ENCODE assay signal across 8 mouse cellular contexts in the genomic region with DNA sequence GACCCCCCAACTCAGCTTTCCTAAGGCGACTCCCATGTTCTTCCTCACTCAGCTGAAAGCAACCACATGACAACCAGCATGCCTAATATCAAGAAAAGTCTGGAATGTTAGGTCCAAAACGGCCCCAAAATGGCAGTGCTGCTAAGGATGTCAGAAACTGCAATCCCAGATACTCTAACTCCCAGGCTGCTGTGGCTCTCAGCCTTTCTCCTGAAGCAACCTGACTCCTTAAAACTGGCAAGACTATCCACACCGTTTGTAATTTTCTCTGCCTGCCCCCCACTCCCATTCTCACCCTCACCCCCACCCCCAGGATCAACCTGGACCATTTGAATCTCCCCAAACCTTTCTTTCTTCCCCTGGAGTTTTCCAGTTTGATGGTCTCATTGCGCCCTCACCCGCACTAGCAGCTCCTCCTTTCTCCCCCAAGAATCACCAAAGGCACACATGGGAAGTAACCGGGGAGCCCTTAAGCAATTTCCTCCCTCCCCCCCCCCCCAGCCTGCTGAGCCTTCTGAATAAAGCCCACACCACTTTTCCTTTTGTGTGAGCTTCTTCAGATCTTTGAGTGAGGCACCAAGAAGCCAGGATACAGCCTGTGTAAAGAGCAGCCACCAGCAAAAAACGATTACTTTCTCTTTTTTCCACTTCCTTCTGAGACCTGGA.
A peak's percentile ranks its signal among the peaks of the same experiment; 100 is the strongest.
DNase-seq lines count a peak whose midpoint lies in the region; ATAC-seq and TF ChIP-seq lines count a peak whose summit lies in the region.

No protein-coding gene starts in this region.

- H3K36me3 ChIP-seq in intestine, embryonic 14.5 days (ENCODE audit: control insufficient read depth, insufficient read depth, low read length) = no peaks in the 10 kb centered on the region
- H3K36me3 ChIP-seq in intestine, embryonic 15.5 days = no peaks in the 10 kb centered on the region
- H3K36me3 ChIP-seq in forebrain, embryonic 13.5 days (ENCODE audit: poor library complexity, severe bottlenecking) = no peaks in the 10 kb centered on the region
- no peaks in the 10 kb centered on the region for H3K36me3 ChIP-seq in midbrain, embryonic 10.5 days

- no peak overlapping the region for H3K4me3 ChIP-seq in intestine, embryonic 14.5 days (ENCODE audit: low read depth, low read length)
- no peak overlapping the region for H3K4me3 ChIP-seq in intestine, embryonic 15.5 days (replicated peaks)
- 0 out of 2 replicates have a peak overlapping the region, but pooled peaks have one; percentile 16 for H3K4me3 ChIP-seq in forebrain, embryonic 13.5 days
- peak overlapping the region; percentile 42 for H3K4me3 ChIP-seq in midbrain, embryonic 10.5 days

- no peaks in the 10 kb centered on the region for H3K9me3 ChIP-seq in intestine, embryonic 14.5 days (ENCODE audit: control insufficient read depth, low read length)
- no peaks in the 10 kb centered on the region for H3K9me3 ChIP-seq in intestine, embryonic 15.5 days
- 0 out of 2 replicates have a peak, but pooled peaks cover 4% of the 10 kb centered on the region for H3K9me3 ChIP-seq in forebrain, embryonic 13.5 days (replicated peaks)
- no peaks in the 10 kb centered on the region; the same call in 1 of the 2 replicates for H3K9me3 ChIP-seq in midbrain, embryonic 10.5 days (replicated peaks)

- H3K4me2 ChIP-seq in intestine, embryonic 14.5 days (ENCODE audit: low read length) = peak overlapping the region; percentile 9; the same call in 1 of the 2 replicates
- H3K4me2 ChIP-seq in intestine, embryonic 15.5 days (replicated peaks) = no peak overlapping the region
- H3K4me2 ChIP-seq in forebrain, embryonic 13.5 days = peak overlapping the region; percentile 55

- no peak for ATAC-seq in intestine, embryonic 14.5 days (replicated peaks; ENCODE audit: low FRiP score, low TSS enrichment, low read depth)
- no peak for ATAC-seq in intestine, embryonic 15.5 days
- ATAC-seq in forebrain, embryonic 13.5 days = peak; percentile 51; the same call in 1 of the 2 replicates

- WGBS in intestine, embryonic 14.5 days = 31% methylated on average over 7 of the region's 7 CpGs
- WGBS in intestine, embryonic 15.5 days = 36% methylated on average over 7 of the region's 7 CpGs
- 2% methylated on average over 7 of the region's 7 CpGs for WGBS in forebrain, embryonic 13.5 days
- WGBS in midbrain, embryonic 10.5 days = 9% methylated on average over 7 of the region's 7 CpGs

- TF ChIP-seq POLR2A in brain, embryonic 14.5 days (IDR thresholded peaks at IDR 0.05; ENCODE audit: borderline replicate concordance, extremely low read depth, insufficient read depth, insufficient read length, poor library complexity, severe bottlenecking) = no peak

- H3K27ac ChIP-seq in intestine, embryonic 14.5 days (ENCODE audit: low read depth) = no peak overlapping the region
- no peak overlapping the region for H3K27ac ChIP-seq in intestine, embryonic 15.5 days
- peak overlapping the region; percentile 41 for H3K27ac ChIP-seq in forebrain, embryonic 13.5 days
- peak overlapping the region; percentile 84 for H3K27ac ChIP-seq in midbrain, embryonic 10.5 days (replicated peaks)

- no peak overlapping the region for H3K9ac ChIP-seq in intestine, embryonic 14.5 days (ENCODE audit: low read length)
- H3K9ac ChIP-seq in intestine, embryonic 15.5 days = no peak overlapping the region
- H3K9ac ChIP-seq in forebrain, embryonic 13.5 days = no peak overlapping the region

- no peaks in the 10 kb centered on the region for H3K4me1 ChIP-seq in intestine, embryonic 14.5 days (replicated peaks; ENCODE audit: control insufficient read depth, insufficient read depth, low read length)
- no peaks in the 10 kb centered on the region for H3K4me1 ChIP-seq in intestine, embryonic 15.5 days (replicated peaks)
- peaks cover 18% of the 10 kb centered on the region for H3K4me1 ChIP-seq in forebrain, embryonic 13.5 days
- peaks cover 39% of the 10 kb centered on the region for H3K4me1 ChIP-seq in midbrain, embryonic 10.5 days

- no peak for TF ChIP-seq CTCF in brain, embryonic 14.5 days (IDR thresholded peaks at IDR 0.05; ENCODE audit: borderline replicate concordance, extremely low read depth, insufficient read depth, insufficient read length)

- intact Hi-C loops in left cerebral cortex, postnatal 36 days (cut with DNase I) = loop anchor here (2.0 kb wide), 1 partner anchor 128 kb away; no protein-coding TSS in a partner anchor

- peak; percentile 44 for DNase-seq in intestine, embryonic 14.5 days (ENCODE audit: low spot score)
- peak; percentile 52 for DNase-seq in brain, embryonic 14.5 days (ENCODE audit: low read depth)
- DNase-seq in midbrain, embryonic 10.5 days (ENCODE audit: low spot score) = peak; percentile 69
- no peak for DNase-seq in gastrocnemius, postnatal 25 days
- DNase-seq in left cerebral cortex, postnatal 36 days (ENCODE audit: low spot score in 2 of 2) = no peak
- no peak for DNase-seq in urinary bladder, postnatal 36 days (ENCODE audit: low spot score in 2 of 2)

- H3K27me3 ChIP-seq in intestine, embryonic 14.5 days (replicated peaks; ENCODE audit: control insufficient read depth, insufficient read depth, low read length) = no peaks in the 10 kb centered on the region
- no peaks in the 10 kb centered on the region for H3K27me3 ChIP-seq in intestine, embryonic 15.5 days (replicated peaks)
- no peaks in the 10 kb centered on the region for H3K27me3 ChIP-seq in forebrain, embryonic 13.5 days
- peaks cover 7% of the 10 kb centered on the region; the same call in 1 of the 2 replicates for H3K27me3 ChIP-seq in midbrain, embryonic 10.5 days (ENCODE audit: low read depth, poor library complexity, severe bottlenecking)

Comparison
In these comparisons a context has a peak if more than half of its experiments do, and no peak if none do; other contexts are left out.
1. DNase-seq: peak in intestine, embryonic 14.5 days (single experiment), brain, embryonic 14.5 days (single experiment) and midbrain, embryonic 10.5 days (single experiment); none in gastrocnemius, postnatal 25 days (single experiment), left cerebral cortex, postnatal 36 days (0 of 2) and urinary bladder, postnatal 36 days (0 of 2).
2. H3K27ac ChIP-seq: peak in forebrain, embryonic 13.5 days (single experiment) and midbrain, embryonic 10.5 days (single experiment); none in intestine, embryonic 14.5 days (single experiment) and intestine, embryonic 15.5 days (single experiment).
3. H3K4me3 ChIP-seq: peak in forebrain, embryonic 13.5 days (single experiment) and midbrain, embryonic 10.5 days (single experiment); none in intestine, embryonic 14.5 days (single experiment) and intestine, embryonic 15.5 days (single experiment).